Mouse (Mus musculus): ENCODE data around the gene Cope. TPM values are rescaled to one million over a fixed set of nuclear protein-coding genes. Genes with fewer than 3 reads are reported as not detected.

Cope gene
- polyA plus RNA-seq, 1 experiment: 91.7 TPM

- 30% methylated on average over 45 of the region's 45 CpGs for WGBS
- no peaks in the 10 kb centered on the region; the same call in 1 of the 2 replicates for H3K4me1 ChIP-seq (ENCODE audit: control insufficient read depth, insufficient read depth, low read length)
- H3K4me3 ChIP-seq (replicated peaks; ENCODE audit: control insufficient read depth, low read depth, low read length): no peak overlapping the region
- no peak overlapping the region for H3K27ac ChIP-seq (ENCODE audit: control insufficient read depth, insufficient read depth, low read depth, low read length, poor library complexity)
- TF ChIP-seq POLR2A (IDR thresholded peaks at IDR 0.05; ENCODE audit: borderline replicate concordance, control insufficient read depth, low read depth, low read length) (no peak), CTCF (IDR thresholded peaks at IDR 0.05; ENCODE audit: control insufficient read depth, insufficient read depth, low read length) (no peak)
Measured at GRCm38 (mm10) chr8:70329835-70330740, 27.8 kb downstream of the Cope start.

- no peak overlapping the region for H3K4me3 ChIP-seq (replicated peaks; ENCODE audit: control insufficient read depth, low read depth, low read length)
- TF ChIP-seq POLR2A (IDR thresholded peaks at IDR 0.05; ENCODE audit: borderline replicate concordance, control insufficient read depth, low read depth, low read length) (no peak), CTCF (IDR thresholded peaks at IDR 0.05; ENCODE audit: control insufficient read depth, insufficient read depth, low read length) (no peak)
- H3K4me1 ChIP-seq (ENCODE audit: control insufficient read depth, insufficient read depth, low read length): no peaks in the 10 kb centered on the region; the same call in 1 of the 2 replicates
- 84% methylated on average over 53 of the region's 53 CpGs for WGBS
- no peak overlapping the region for H3K27ac ChIP-seq (ENCODE audit: control insufficient read depth, insufficient read depth, low read depth, low read length, poor library complexity)
Measured at GRCm38 (mm10) chr8:70330741-70331364, 28.5 kb downstream of the Cope start.

- no peak overlapping the region for H3K27ac ChIP-seq (ENCODE audit: control insufficient read depth, insufficient read depth, low read depth, low read length, poor library complexity)
- WGBS: 95% methylated on average over 19 of the region's 19 CpGs
- TF ChIP-seq CTCF (IDR thresholded peaks at IDR 0.05; ENCODE audit: control insufficient read depth, insufficient read depth, low read length) (no peak), POLR2A (IDR thresholded peaks at IDR 0.05; ENCODE audit: borderline replicate concordance, control insufficient read depth, low read depth, low read length) (no peak)
- H3K4me3 ChIP-seq (replicated peaks; ENCODE audit: control insufficient read depth, low read depth, low read length): no peak overlapping the region
- H3K4me1 ChIP-seq (ENCODE audit: control insufficient read depth, insufficient read depth, low read length): no peaks in the 10 kb centered on the region; the same call in 1 of the 2 replicates
Measured at GRCm38 (mm10) chr8:70331526-70331925, 29.2 kb downstream of the Cope start.

- H3K4me1 ChIP-seq (ENCODE audit: control insufficient read depth, insufficient read depth, low read length): no peaks in the 10 kb centered on the region; the same call in 1 of the 2 replicates
- no peak overlapping the region for H3K4me3 ChIP-seq (replicated peaks; ENCODE audit: control insufficient read depth, low read depth, low read length)
- WGBS: 83% methylated on average over 41 of the region's 41 CpGs
- no peak for TF ChIP-seq CTCF (IDR thresholded peaks at IDR 0.05; ENCODE audit: control insufficient read depth, insufficient read depth, low read length)
- TF ChIP-seq POLR2A (IDR thresholded peaks at IDR 0.05; ENCODE audit: borderline replicate concordance, control insufficient read depth, low read depth, low read length): no peak
- no peak overlapping the region for H3K27ac ChIP-seq (ENCODE audit: control insufficient read depth, insufficient read depth, low read depth, low read length, poor library complexity)
Measured at GRCm38 (mm10) chr8:70332070-70332877, 30.0 kb downstream of the Cope start.

- no peak overlapping the region for H3K4me3 ChIP-seq (replicated peaks; ENCODE audit: control insufficient read depth, low read depth, low read length)
- no peak overlapping the region for H3K27ac ChIP-seq (ENCODE audit: control insufficient read depth, insufficient read depth, low read depth, low read length, poor library complexity)
- no peaks in the 10 kb centered on the region; the same call in 1 of the 2 replicates for H3K4me1 ChIP-seq (ENCODE audit: control insufficient read depth, insufficient read depth, low read length)
- TF ChIP-seq POLR2A (IDR thresholded peaks at IDR 0.05; ENCODE audit: borderline replicate concordance, control insufficient read depth, low read depth, low read length): no peak
- 87% methylated on average over 6 of the region's 6 CpGs for WGBS
Measured at GRCm38 (mm10) chr8:70332878-70333202, 30.5 kb downstream of the Cope start.

- 85% methylated on average over 7 of the region's 7 CpGs for WGBS
- H3K27ac ChIP-seq (ENCODE audit: control insufficient read depth, insufficient read depth, low read depth, low read length, poor library complexity): no peak overlapping the region
- no peaks in the 10 kb centered on the region for H3K4me1 ChIP-seq (ENCODE audit: control insufficient read depth, insufficient read depth, low read length)
- TF ChIP-seq POLR2A (IDR thresholded peaks at IDR 0.05; ENCODE audit: borderline replicate concordance, control insufficient read depth, low read depth, low read length): no peak
- no peak for TF ChIP-seq CTCF (IDR thresholded peaks at IDR 0.05; ENCODE audit: control insufficient read depth, insufficient read depth, low read length)
- H3K4me3 ChIP-seq (replicated peaks; ENCODE audit: control insufficient read depth, low read depth, low read length): no peak overlapping the region
Measured at GRCm38 (mm10) chr8:70338931-70339330, 36.6 kb downstream of the Cope start.

- H3K4me1 ChIP-seq (ENCODE audit: control insufficient read depth, insufficient read depth, low read length): no peaks in the 10 kb centered on the region
- H3K4me3 ChIP-seq (replicated peaks; ENCODE audit: control insufficient read depth, low read depth, low read length): no peak overlapping the region
- 93% methylated on average over 7 of the region's 7 CpGs for WGBS
- no peak for TF ChIP-seq POLR2A (IDR thresholded peaks at IDR 0.05; ENCODE audit: borderline replicate concordance, control insufficient read depth, low read depth, low read length)
- H3K27ac ChIP-seq (ENCODE audit: control insufficient read depth, insufficient read depth, low read depth, low read length, poor library complexity): no peak overlapping the region
Measured at GRCm38 (mm10) chr8:70340659-70341058, 38.3 kb downstream of the Cope start.

GRCm38 (mm10) chr8:70342007-70342406, 39.7 kb downstream of the Cope start:
- Histone ChIP-seq H3K4me1 (ENCODE audit: control insufficient read depth, insufficient read depth, low read length) (no peaks in the 10 kb centered on the region), H3K4me3 (replicated peaks; ENCODE audit: control insufficient read depth, low read depth, low read length) (no peak overlapping the region), H3K27ac (ENCODE audit: control insufficient read depth, insufficient read depth, low read depth, low read length, poor library complexity) (no peak overlapping the region)
- WGBS: 47% methylated on average over 14 of the region's 14 CpGs
- TF ChIP-seq POLR2A (IDR thresholded peaks at IDR 0.05; ENCODE audit: borderline replicate concordance, control insufficient read depth, low read depth, low read length): no peak
- TF ChIP-seq CTCF (IDR thresholded peaks at IDR 0.05; ENCODE audit: control insufficient read depth, insufficient read depth, low read length): no peak

Data from bone marrow, adult 2 months (tissue).